Mouse (Mus musculus): Measurements from ENCODE around the gene Hivep3.

DNA sequence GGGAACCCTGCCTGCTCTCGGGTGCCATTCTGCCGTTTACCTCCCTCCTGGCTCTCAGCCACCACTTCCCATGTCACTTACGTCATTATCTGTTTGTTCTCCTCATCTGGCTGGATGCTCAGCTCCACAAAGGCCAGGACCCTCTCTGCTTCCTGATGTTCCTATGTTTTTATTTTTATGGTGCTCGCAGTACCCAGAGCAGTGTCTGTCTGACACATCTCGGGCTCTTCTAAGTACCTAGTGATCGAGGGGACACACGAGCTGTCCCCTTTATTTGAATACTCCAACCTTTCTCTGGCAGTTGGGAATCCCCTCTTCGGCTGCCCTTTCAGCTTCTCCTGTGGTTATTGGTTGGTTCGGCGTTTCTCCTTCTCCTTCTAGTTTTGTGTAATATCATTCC, 325.2 kb downstream of the Hivep3 start:
- TF ChIP-seq CTCF (IDR thresholded peaks at IDR 0.05; ENCODE audit: insufficient read depth, low read length): no peak
- no peak for TF ChIP-seq POLR2A (IDR thresholded peaks at IDR 0.05; ENCODE audit: borderline replicate concordance, extremely low read depth, low read depth, low read length)

Measured in lung, adult 2 months (tissue).